In the genomic region with DNA sequence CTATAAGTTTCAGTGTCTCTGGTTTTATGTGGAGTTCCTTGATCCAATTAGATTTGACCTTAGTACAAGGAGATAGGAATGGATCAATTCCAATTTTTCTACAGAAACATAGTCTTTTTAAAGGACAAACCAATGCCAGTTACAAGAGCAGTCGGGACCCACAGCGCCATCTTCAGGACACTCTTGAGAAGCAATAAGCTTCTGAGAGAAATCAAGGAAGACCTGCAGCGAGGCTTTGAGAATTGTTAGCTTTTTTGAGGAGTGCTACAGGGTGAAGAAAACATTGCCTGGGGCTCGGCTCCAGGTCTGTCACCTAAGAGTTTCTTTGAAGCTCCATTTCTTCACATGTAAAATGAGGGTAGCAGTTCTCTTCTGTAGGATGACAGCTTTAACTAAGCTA, we compare ENCODE assay signal across 18 mouse cellular contexts.
A peak's percentile ranks its signal among the peaks of the same experiment; 100 is the strongest.
DNase-seq lines count a peak whose midpoint lies in the region; ATAC-seq and TF ChIP-seq lines count a peak whose summit lies in the region.
"Had no signal": no experiment of that assay in that cellular context is flagged by ENCODE, and none has a peak within 500 bp of the region (broad histone marks: within the 10 kb centered on the region; RNA-seq: fewer than 3 reads in every experiment).

No protein-coding gene starts in this region.

- no peak for DNase-seq in hindbrain, postnatal 0 days (ENCODE audit: low spot score)
- no peak for DNase-seq in hindbrain, embryonic 10.5 days (ENCODE audit: low spot score)
- DNase-seq in 416B (ENCODE audit: low read depth) (peak; percentile 25), ES-CJ7 (ENCODE audit: low read depth, low spot score) (peak; percentile 25)
- DNase-seq in thymus, adult 2 months: peak; percentile 34
- DNase-seq in cerebellum, postnatal 4 days (ENCODE audit: low spot score in 2 of 2): no peak
- DNase-seq in urinary bladder, postnatal 36 days (ENCODE audit: low spot score in 2 of 2): no peak
- DNase-seq in neural tube, embryonic 10.5 days (ENCODE audit: extremely low spot score, low spot score): no peak
- DNase-seq: adrenal gland, postnatal 14 days; cerebellum, adult 18-20 months; forebrain, postnatal 0 days; kidney, postnatal 36 days had no signal

- WGBS in hindbrain, postnatal 0 days: 62% methylated on average over 4 of the region's 4 CpGs
- WGBS in hindbrain, embryonic 10.5 days: 56% methylated on average over 4 of the region's 4 CpGs
- WGBS in thymus, adult 2 months: 41% methylated on average over 4 of the region's 4 CpGs

- TF ChIP-seq POLR2A in thymus, adult 2 months (IDR thresholded peaks at IDR 0.05; ENCODE audit: control insufficient read depth, extremely low read depth, insufficient read depth, low read length, poor library complexity): no peak

- TF ChIP-seq CTCF in hindbrain, postnatal 0 days (IDR thresholded peaks at IDR 0.05; ENCODE audit: low read depth): peak; percentile 16; the same call in 1 of the 2 replicates
- no peak for TF ChIP-seq CTCF in thymus, adult 2 months (IDR thresholded peaks at IDR 0.05; ENCODE audit: borderline replicate concordance, control insufficient read depth, extremely low read depth, insufficient read depth, low read length, poor library complexity)

- no peak for ATAC-seq in hindbrain, postnatal 0 days
- ATAC-seq: forebrain, postnatal 0 days; intestine, embryonic 15.5 days; liver, embryonic 12.5 days had no signal

- no peak overlapping the region for H3K4me2 ChIP-seq in hindbrain, postnatal 0 days (ENCODE audit: low read depth, low read length)
- H3K4me2 ChIP-seq: embryonic facial prominence, embryonic 13.5 days; hindbrain, embryonic 12.5 days; intestine, embryonic 15.5 days; liver, embryonic 12.5 days; lung, embryonic 15.5 days; midbrain, embryonic 12.5 days had no signal

- H3K27ac ChIP-seq in hindbrain, postnatal 0 days: no peak overlapping the region
- no peak overlapping the region for H3K27ac ChIP-seq in hindbrain, embryonic 10.5 days
- no peak overlapping the region for H3K27ac ChIP-seq in thymus, adult 2 months (ENCODE audit: control insufficient read depth, insufficient read depth, low read length)
- H3K27ac ChIP-seq: embryonic facial prominence, embryonic 13.5 days; hindbrain, embryonic 12.5 days; intestine, embryonic 15.5 days; liver, embryonic 12.5 days; lung, embryonic 15.5 days; midbrain, embryonic 12.5 days had no signal

- H3K9ac ChIP-seq in hindbrain, postnatal 0 days (replicated peaks; ENCODE audit: low read length): no peak overlapping the region
- H3K9ac ChIP-seq: embryonic facial prominence, embryonic 13.5 days; forebrain, postnatal 0 days; hindbrain, embryonic 12.5 days; intestine, embryonic 15.5 days; liver, embryonic 12.5 days; lung, embryonic 15.5 days; midbrain, embryonic 12.5 days had no signal

- no peaks in the 10 kb centered on the region for H3K27me3 ChIP-seq in hindbrain, postnatal 0 days (ENCODE audit: insufficient read depth, low read length)
- H3K27me3 ChIP-seq in hindbrain, embryonic 10.5 days (ENCODE audit: insufficient read depth, poor library complexity, severe bottlenecking): no peaks in the 10 kb centered on the region
- no peaks in the 10 kb centered on the region for H3K27me3 ChIP-seq in thymus, adult 2 months (ENCODE audit: control insufficient read depth, insufficient read depth, low read length)
- H3K27me3 ChIP-seq: embryonic facial prominence, embryonic 13.5 days; hindbrain, embryonic 12.5 days; intestine, embryonic 15.5 days; liver, embryonic 12.5 days; lung, embryonic 15.5 days; midbrain, embryonic 12.5 days had no signal

- no peak overlapping the region for H3K4me3 ChIP-seq in hindbrain, postnatal 0 days (ENCODE audit: low read length)
- no peak overlapping the region for H3K4me3 ChIP-seq in hindbrain, embryonic 10.5 days
- H3K4me3 ChIP-seq in thymus, adult 2 months (ENCODE audit: control insufficient read depth, insufficient read depth, low read length): no peak overlapping the region
- H3K4me3 ChIP-seq: embryonic facial prominence, embryonic 13.5 days; hindbrain, embryonic 12.5 days; intestine, embryonic 15.5 days; liver, embryonic 12.5 days; lung, embryonic 15.5 days; midbrain, embryonic 12.5 days had no signal

- no peaks in the 10 kb centered on the region for H3K36me3 ChIP-seq in hindbrain, postnatal 0 days (ENCODE audit: insufficient read depth, low read length)
- no peaks in the 10 kb centered on the region for H3K36me3 ChIP-seq in hindbrain, embryonic 10.5 days
- H3K36me3 ChIP-seq in thymus, adult 2 months (ENCODE audit: control insufficient read depth, insufficient read depth, low read length): no peaks in the 10 kb centered on the region
- H3K36me3 ChIP-seq: embryonic facial prominence, embryonic 13.5 days; hindbrain, embryonic 12.5 days; intestine, embryonic 15.5 days; liver, embryonic 12.5 days; lung, embryonic 15.5 days; midbrain, embryonic 12.5 days had no signal

- no peaks in the 10 kb centered on the region for H3K4me1 ChIP-seq in hindbrain, postnatal 0 days (ENCODE audit: insufficient read depth, low read length)
- H3K4me1 ChIP-seq in hindbrain, embryonic 10.5 days (replicated peaks): peaks cover 34% of the 10 kb centered on the region
- peaks cover 13% of the 10 kb centered on the region for H3K4me1 ChIP-seq in thymus, adult 2 months (replicated peaks; ENCODE audit: control insufficient read depth, insufficient read depth, low read length)
- H3K4me1 ChIP-seq: liver, embryonic 12.5 days had no signal

- H3K9me3 ChIP-seq in hindbrain, postnatal 0 days (ENCODE audit: low read length): no peaks in the 10 kb centered on the region
- H3K9me3 ChIP-seq in hindbrain, embryonic 10.5 days: no peaks in the 10 kb centered on the region
- H3K9me3 ChIP-seq: embryonic facial prominence, embryonic 13.5 days; hindbrain, embryonic 12.5 days; intestine, embryonic 15.5 days; liver, embryonic 12.5 days; lung, embryonic 15.5 days; midbrain, embryonic 12.5 days had no signal

Comparison
In these comparisons a context has a peak if more than half of its experiments do, and no peak if none do; other contexts are left out.
1. DNase-seq: peak in 416B (single experiment), ES-CJ7 (single experiment) and thymus, adult 2 months (single experiment); none in hindbrain, postnatal 0 days (single experiment), hindbrain, embryonic 10.5 days (single experiment), cerebellum, postnatal 4 days (0 of 2), urinary bladder, postnatal 36 days (0 of 2) and neural tube, embryonic 10.5 days (single experiment).